Mouse (Mus musculus) ovary, postnatal 14 days (tissue): ENCODE results near the gene Mc1r.
A peak's percentile ranks its signal among the peaks of the same experiment; 100 is the strongest.

Source experiments
- DNase-seq: peaks from one replicate; pipeline ENCODE4 v3.0.0; 2022; ENCODE audit warnings: low spot score

The Mc1r gene

DNA sequence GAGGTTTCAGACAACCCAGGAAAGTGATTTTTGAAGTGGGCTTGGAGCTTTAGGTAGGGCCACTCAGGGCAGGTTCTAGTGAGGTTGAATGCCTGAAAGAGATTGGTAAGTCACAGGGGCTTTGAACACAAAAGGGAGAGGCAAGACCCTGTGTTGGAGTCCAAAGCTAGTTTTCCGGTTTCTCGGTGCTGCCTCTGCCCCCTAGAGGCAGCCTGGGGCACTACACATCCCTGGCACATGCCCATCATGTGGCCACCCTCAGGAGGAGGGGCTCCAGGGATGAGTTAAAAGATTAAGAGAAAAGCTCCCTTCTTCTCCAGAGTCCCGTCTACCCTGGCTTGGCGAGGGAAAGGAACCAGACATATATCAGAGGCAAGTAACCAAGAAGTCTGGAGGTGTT is at the start of gene Mc1r:
Gene Mc1r, plus strand, starts transcription at position 322 of the 400 bp plus-strand sequence.
- peak; percentile 66 for DNase-seq

DNA sequence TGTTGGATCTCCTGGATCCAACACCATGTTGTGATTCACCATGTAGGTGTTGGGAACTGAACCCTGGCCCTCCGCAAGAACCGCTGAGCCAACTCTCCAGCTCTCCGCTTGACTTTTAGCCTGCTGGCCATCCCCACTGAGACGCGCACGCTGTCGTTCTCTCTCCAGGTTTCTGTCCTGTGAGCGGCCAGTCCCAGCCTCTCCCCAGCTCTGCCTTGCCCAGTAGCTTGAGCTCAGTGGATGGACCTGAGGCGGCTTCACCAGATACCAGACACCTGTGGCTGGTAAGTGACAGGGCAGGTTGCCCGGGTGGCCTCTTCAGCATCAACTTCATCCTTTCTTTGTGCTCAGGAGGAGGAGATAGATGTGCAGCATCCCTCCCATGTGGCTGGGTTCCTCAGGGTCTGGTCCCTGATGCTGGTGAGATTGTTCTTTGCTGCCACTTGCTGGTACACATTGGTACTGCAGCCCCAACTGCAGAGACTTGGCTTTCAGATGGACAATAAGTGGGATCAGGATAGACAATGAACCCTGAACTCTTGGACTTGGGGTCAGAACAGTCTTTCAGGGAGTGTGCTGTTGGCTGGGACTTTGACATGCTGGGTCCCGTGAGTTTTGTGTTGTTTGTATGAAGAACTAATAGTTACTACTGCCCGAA is 45.7 kb upstream of the Mc1r start:
- DNase-seq = peak; percentile 76

DNA sequence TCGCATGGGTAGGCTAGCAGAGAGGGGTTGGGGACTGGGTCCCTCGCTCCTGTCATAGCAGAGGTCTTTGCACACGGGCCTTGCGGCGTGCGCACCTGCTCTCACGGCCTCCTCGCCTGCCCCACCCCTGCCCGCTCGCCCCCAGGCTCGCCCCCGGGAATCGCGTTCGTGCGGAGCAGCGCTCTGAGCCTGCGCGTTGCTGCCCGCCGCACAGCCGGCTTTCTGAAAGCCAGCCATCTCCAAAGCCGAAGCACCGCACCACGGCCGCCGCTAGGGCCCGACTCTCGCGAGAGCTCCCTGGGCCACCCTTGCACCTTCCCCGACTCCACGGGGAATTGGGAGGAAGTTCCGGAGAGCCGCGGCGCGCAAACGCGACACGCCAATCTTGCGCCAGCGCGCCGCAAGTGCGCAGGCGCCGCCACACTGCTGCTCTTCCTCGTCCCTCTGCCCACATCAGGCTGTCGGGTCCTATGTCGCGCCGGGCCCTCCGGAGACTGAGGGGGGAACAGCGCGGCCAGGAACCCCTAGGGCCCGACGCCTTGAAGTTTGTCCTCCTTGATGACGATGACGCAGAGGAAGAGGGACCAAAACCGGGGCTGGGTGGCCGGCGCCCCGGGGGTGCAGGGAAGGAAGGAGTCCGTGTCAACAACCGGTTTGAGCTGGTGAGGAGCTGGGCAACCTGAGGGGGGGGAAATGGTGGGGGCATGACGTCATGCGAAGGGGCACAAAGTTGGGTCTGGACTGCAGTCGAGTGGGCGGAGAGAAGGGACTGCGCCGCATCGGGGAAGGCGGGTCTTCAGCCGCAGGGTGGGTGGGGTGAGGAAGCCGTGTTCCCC is 33.3 kb upstream of the Mc1r start, which contains the start of gene Tcf25:
Gene Tcf25, plus strand, starts transcription at position 351 of the 836 bp plus-strand sequence.
- DNase-seq = peak; percentile 92

DNA sequence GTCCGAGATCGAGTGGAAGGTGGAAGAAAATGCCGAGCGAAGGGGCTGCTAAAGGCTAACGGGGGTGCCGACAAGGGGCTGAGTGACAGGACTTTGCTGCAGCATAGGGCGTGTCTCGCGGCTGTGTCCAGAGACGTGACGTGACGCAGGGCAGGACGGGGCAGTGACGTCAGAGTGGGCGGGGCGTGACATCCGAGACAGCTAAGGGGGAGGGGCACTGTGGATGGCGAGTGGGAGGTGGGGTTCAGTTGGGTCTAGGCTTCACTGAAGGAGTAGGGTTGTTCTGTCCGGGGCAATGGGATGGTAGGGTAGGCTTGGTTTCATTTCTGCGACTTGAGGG is 32.7 kb upstream of the Mc1r start:
- peak; percentile 97 for DNase-seq

DNA sequence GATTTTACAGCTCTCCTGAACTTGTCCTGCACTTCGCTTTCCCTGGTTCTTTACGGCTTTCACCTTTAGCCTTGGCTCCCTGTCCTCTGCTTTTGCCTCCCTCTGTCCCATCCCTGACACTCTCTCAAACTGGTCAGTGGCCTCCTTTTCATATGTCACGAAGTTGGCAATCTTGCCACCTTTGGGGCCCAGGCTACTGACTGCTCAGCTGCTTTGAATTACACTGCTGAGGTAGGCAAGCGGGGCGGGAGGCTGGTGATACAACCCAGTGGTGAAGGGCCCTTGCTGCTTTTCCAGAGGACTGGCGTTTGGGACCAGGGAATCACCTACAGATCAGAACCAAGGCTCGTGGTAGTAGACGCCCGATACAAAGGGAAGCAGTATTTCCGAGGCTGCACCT is 31.2 kb upstream of the Mc1r start:
- DNase-seq = no peak

DNA sequence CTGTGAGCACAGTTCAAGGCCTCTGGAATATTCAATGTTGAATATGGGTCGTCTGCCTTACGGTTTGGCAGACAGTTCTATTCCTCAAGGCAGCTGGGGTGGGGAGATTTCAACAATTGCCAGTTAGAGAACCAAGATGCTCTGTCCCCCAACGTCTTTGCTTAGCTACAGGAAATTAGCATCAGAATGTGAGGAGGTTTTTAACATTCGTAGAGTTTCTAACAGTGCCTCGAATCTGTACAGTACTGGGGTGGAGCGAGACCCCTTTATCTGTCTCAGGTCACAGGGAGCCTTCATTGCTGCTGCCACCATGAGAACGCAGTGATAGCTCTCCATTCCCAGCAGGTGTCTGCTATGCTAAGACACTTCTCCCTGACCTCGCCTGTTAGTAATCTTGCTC is 30.8 kb upstream of the Mc1r start:
- no peak for DNase-seq

DNA sequence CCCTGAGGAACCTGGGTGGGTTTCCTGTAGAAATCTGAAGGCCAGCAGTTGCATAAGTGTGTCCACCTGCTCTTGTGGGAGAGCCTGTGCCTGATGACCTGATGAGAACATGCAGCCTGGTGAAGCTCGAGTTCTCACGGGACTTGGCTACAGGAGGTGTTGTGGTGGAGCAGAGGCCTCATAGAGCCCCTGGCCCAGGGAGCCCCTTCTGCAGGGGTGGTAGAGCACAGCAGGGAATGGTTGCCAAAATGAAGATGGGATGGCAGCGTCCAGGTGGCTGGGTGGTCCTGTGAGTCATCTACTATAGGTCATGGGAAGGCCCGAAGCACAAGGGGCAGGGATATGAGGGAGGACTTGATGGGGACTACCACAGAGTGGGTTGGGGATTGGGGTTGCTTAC is 25.2 kb upstream of the Mc1r start:
- DNase-seq = no peak

DNA sequence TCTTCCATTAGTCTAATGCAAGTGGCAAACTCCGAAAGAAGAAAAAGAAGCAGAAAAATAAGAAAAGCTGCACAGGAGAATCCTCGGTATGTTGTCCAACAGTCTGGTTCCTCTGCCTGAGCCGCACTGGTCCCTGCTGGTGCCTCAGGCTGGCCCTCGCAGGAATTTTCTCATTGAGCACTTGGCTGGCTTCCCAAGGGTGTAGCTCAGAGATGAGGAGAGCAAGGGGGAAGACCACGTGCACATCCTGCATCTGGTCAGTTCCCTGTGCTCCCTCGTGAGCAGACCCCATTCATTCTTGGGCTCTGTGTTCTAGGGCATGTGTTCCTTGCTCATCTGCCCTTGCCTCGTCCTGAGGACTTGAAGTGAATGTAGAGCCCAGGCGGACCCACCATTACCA is 24.4 kb upstream of the Mc1r start:
- DNase-seq = no peak

DNA sequence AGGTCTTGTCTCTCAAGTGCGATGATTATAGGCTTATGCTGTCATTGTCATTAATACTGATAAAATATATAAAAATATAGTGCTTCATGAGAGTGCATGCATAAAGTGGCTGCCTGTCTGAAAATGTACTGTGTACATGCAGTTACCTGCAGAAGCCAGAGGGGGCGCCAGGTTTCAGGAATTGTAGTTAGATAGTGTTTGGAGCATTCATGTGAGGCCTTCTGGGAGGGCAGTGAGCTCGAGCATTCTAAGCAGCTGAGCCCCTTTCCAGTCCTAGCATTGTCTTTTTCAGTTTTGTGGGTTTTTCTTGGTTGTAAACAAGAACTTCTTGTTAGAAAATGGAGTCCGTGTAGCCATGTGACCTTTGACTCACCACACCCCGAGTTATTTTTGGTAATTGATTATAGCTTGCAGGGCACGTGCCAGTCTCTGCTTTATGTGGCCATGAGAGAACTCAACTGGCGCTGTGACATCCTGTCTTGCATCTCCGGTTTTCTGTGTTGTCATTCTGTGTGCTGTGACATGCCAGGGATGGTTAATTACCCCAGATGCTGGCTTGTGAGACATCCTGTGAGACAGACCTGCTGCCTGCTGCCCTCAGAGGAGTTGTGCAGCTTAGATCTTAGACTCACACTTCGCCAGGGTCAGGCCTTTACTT is 21.9 kb upstream of the Mc1r start:
- DNase-seq = no peak

DNA sequence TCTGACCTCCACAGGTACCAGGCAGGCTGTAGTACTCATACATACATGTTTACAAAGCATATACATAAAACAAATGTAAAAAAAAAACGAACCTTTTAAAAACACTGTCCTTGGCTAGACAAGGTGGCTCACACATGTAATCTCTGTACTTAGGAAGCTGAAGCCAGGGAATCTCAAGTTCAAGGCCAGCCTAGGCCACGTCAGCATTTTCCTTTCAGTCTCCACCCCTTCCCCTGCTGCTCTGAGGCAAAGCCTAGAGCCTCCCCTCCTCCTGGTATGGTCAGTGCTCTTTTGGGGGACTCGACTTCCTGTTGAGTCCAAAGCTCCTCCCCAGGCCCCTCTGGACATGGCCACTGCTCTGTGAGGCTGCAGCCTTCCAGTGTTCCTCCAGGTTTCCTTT is 19.9 kb upstream of the Mc1r start:
- no peak for DNase-seq

DNA sequence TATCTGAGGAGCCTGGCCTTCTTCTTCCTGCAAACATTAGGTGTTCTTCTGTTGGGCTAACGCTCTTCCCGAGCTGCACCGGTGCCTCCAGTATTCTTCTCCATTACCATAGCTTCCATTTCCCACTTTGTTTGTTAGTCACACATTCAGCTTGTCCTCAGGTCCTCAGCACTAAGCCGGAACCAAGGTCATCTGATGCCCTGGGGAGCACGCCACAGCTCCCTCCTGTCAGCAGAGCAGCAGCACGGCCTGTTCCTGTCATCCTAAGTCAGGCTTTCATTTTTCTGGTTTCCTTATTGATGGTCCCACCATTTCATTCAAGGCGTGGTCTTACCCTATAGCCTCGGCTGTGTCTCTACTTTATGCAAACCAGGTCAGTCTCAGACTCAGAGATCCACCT is 19.1 kb upstream of the Mc1r start:
- DNase-seq = no peak

DNA sequence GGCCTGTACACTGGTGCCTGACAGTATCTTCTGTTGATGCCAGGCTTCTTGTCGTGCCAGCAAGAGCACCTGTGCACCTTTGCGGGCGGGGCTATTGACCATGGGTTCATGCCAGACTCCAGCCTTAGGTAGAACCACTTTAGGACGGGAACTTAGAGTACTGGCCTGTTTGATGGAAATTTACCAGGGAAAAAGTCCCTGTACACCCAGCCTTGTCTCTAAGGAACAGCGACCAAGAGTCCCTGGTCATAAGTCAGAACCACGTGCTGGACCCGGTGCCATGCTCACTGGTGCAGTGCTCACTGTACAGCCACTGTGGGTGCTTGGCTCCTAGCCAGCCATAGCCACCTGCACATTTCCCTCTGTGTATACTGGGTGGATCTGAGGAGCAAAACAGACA is 17.9 kb upstream of the Mc1r start:
- no peak for DNase-seq

DNA sequence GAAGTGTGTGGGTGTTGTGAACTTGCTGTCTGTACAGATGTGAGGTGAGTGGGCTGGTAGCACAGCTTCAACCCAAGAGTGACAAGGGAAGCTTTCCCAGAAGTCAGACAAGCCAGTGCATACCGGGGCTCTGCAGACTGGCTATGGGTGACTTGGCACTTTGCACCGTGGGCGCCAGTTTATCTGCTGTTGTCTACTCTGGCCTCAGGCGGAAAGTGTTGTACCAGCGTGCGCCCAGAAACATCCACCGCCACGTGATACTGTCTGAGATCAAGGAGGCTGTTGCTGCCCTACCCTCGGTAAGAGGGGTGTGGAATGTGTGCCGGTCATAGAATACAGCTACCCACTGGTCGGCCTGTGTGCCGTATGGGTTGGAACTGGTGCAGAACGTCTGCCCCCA is 8.6 kb upstream of the Mc1r start:
- no peak for DNase-seq

DNA sequence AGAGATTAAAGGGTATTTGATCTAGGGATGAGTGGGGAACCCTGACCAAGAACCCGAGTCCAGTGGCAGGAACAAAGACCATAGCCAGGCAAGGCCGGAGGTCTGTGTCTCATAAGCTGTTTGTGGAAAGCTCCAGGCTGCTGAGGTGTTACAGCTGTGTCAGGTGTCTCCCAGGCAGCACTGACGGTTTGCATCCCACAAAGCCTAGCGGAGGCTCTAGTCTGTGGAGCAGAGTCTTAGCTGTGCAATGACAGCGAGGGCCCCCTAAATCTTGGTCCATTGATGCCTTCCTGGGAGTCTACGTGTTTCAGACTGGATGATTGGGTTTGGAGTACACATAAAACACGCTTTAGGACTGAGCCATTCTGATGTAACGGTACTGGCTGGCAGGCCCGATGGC is 5.0 kb upstream of the Mc1r start:
- DNase-seq = no peak

DNA sequence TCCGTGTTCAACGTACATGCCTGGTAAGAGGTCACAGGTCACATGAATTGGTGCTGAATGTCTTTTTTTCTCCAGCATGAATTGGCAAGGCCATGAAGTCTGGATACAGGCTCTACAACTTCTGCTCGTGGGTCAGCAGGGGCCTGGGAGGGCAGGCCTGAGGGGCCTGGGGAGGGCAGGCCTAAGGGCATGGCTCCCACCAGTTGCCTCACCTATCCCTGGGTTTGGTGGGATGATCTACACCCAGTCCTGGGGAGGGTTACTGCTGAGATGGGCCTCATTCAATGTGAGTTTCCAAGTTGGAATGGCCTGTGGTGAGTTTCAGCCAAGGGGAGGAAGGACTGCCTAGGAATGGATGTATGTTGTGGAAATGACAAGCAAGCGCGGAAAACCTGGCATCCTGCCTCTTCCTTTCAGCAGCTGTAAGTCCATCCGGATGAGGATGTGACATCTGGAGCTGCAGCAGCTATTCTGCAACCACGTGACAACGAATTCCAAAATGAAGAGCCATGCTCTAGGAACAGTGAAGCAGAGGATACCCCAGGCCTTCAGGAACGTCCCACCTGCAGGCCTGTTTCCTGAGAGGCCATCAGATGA is 4.1 kb upstream of the Mc1r start:
- DNase-seq = no peak

DNA sequence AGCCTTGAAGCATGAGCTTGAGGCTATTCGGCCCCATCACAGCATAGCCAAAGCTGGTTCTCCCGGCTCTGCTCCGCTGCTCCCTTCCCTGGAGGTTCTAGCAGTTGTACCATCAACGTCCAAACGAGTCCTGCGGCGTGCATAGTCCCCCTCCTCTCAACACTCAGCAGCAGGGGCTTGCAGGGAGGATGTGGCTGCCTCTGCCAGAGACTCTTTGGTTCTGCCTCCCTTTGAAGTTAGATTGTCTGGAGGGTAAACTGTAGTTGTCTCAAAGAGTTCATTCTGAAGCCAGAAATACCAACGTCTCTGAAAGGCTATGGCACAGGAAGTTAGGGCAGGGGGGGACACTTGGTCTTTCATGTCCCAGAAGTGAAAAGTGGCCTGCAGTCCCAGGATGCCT is 2.4 kb upstream of the Mc1r start:
- DNase-seq = no peak

DNA sequence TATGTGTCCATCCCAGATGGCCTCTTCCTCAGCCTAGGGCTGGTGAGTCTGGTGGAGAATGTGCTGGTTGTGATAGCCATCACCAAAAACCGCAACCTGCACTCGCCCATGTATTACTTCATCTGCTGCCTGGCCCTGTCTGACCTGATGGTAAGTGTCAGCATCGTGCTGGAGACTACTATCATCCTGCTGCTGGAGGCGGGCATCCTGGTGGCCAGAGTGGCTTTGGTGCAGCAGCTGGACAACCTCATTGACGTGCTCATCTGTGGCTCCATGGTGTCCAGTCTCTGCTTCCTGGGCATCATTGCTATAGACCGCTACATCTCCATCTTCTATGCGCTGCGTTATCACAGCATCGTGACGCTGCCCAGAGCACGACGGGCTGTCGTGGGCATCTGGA is 705 bp downstream of the Mc1r start:
- DNase-seq = no peak

DNA sequence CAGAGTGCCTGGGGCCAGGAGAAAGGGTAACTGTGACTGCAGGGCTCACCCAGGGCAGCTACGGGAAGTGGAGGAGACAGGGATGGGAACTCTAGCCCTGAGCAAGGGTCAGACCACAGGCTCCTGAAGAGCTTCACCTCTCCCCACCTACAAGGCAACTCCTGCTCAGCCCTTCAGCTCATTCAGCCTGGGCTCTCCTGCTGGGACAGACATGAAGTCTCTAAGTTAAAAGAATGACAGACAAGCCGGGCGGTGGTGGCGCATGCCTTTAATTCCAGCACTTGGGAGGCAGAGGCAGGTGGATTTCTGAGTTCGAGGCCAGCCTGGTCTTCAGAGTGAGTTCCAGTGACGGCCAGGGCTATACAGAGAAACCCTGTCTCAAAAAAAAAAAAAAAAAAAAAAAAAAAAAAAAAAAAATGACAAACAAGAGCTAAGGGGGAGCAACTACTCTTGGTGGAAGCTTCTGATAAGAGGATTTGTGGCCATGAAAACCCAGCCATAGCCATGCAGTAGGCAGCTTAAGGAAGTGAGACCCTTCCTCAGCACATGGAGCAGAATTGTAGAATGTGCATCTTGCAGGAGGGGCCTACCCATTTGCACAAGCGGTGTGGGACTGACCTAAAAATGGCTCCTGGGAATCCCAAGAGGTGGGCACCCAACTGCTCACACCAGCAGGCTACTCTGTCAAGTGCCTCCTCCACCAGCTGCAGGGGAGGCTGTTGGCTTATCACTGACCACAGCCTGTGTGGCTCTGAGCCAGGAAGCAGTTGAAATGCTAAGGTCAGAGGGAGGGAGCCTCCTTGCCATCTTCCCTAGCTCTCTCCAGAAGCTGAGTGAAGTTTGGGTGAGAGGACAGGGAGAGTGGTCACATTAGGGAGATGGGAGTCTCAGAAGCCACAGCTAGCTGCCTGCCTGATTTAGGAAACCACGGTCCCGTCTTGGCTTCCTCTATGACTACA is 2.0 kb downstream of the Mc1r start:
- no peak for DNase-seq

DNA sequence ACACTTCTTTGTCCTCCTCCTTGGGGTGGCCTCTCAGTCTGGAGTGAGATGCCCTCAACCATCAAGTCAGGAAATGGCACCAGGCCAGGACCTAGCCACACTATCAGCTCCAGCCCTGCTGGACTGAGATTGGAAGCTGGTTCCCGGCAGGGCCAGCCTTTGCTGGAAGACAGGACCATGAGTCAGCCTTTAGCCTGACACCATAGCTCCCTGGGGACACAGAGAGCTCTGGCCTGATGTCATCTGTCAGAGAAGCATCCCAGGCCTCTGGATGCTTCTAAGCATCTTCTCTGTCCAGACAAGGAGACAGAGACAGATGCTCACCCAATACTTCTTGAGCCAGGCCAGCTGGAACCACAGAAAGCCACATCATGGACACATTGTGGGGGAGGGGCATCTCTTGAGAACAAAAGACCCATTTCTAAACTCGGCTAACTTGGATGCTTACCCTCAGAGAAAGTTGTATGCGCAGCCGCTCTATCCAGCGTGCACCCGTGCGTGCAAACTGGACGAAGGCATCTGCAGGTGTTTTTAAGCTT is 3.2 kb downstream of the Mc1r start:
- no peak for DNase-seq

DNA sequence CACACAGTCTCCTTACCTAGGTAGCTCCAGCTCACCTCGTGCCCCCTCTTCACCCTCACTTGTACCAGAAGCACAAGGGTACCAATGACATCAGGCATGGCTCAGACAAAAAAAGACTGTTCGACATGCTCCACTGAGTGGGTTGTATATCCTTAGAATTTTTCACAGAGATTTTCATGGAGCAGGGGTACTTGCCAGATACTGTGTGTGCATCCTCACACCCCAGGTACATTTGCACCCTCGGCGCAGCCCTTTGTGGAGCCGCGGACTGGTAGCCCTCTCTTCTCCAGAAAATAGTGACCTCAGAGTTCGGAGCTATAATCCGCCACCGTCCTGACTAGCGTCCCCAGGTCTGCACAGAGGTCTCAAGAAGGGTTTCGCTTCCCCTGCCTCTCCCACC is 3.9 kb downstream of the Mc1r start:
- no peak for DNase-seq

DNA sequence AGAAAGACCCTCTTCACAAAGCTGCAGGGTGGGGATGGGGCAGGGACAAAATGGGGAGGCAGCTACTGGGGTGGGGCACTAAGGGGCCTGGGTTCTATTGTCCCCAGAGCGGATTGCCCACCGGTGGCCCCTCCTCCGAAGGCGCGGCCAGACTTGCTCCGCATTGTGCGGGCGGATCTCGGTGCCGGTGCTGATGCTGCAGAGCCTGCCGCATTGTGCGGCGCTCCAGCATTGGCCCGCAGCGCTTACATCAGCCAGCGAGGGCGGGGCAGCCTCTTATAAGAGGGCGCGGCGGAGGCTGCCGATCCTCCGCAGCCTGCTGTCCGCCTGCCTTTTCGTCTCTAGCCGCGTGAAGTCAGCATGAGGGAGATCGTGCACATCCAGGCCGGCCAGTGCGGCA is 4.3 kb downstream of the Mc1r start, which contains the start of gene Tubb3:
Gene Tubb3, plus strand, starts transcription at position 179 of the 400 bp plus-strand sequence.
- DNase-seq = no peak
